22 mouse cellular contexts compared by ENCODE assay signal in the genomic region with DNA sequence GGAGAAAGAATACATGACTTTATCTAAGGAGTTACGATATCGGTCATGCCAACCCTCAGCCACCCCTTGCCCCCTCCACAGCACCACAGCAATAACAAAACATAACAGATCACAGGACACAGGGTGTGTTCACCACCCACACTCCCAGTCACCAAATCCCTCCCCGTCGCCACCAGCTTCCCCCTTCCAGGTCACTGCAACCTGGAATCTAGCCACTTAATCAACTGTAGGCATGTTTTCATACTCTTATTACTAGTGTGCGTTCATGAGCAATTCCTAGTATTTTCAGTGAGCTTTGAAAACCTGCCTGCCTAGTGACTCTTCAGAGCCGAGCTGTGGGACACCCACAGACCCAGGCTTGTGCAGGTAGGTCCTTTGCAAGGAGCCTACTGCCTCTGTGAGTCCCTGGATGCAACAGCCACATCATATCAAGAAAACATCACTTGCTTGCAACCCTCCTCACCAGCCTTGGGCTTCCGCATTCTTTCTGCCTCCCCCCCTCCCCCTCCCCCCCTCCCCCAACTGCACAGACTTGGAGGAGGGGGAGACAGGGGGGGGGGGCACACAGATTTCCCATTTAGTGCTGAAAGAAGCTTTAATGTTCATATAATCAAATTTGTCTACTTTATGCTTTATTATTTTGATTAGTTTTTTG. TPM values are rescaled to one million over a fixed set of nuclear protein-coding genes. Genes with fewer than 3 reads are reported as not detected.
DNase-seq lines count a peak whose midpoint lies in the region; ATAC-seq and TF ChIP-seq lines count a peak whose summit lies in the region.
"Had no signal": no experiment of that assay in that cellular context is flagged by ENCODE, and none has a peak within 500 bp of the region (broad histone marks: within the 10 kb centered on the region; RNA-seq: fewer than 3 reads in every experiment).

No protein-coding gene starts in this region.

- H3K4me1 ChIP-seq in CH12.LX (ENCODE audit: control insufficient read depth in 1 of 2, insufficient read depth in 2 of 2) = peaks cover 16 to 80% of the 10 kb centered on the region in 2 experiments
- no peaks in the 10 kb centered on the region for H3K4me1 ChIP-seq in midbrain, postnatal 0 days (ENCODE audit: insufficient read depth, low read length)
- H3K4me1 ChIP-seq: hindbrain, embryonic 13.5 days; neural tube, embryonic 12.5 days had no signal

- peak; percentile 42 for DNase-seq in lung, postnatal 36 days
- DNase-seq in lung, postnatal 10 days = no peak
- DNase-seq in B cell, adult 2 months = peak; percentile 44 to 48
- DNase-seq in CH12.LX (ENCODE audit: extremely low read depth) = no peak
- peak; percentile 69 for DNase-seq in induced T-regulatory cell, adult 2 months (ENCODE audit: low read depth)
- no peak for DNase-seq in heart, postnatal 36 days
- DNase-seq in cerebellum, postnatal 10 days = no peak
- no peak for DNase-seq in midbrain, postnatal 0 days (ENCODE audit: low spot score)
- DNase-seq: adrenal gland, postnatal 36 days; cerebellum, adult 18-20 months; heart, adult 11 months; heart, postnatal 14 days; lung, postnatal 14 days; right cerebral cortex, postnatal 4 days had no signal

- H3K79me2 ChIP-seq in CH12.LX (replicated peaks; ENCODE audit: control insufficient read depth, extremely low read depth, insufficient read depth, poor library complexity, severe bottlenecking) = peaks cover 30% of the 10 kb centered on the region

- H3K27me3 ChIP-seq in CH12.LX (replicated peaks) = no peaks in the 10 kb centered on the region
- H3K27me3 ChIP-seq in midbrain, postnatal 0 days (ENCODE audit: insufficient read depth, low read length) = no peaks in the 10 kb centered on the region
- H3K27me3 ChIP-seq: heart, embryonic 12.5 days; hindbrain, embryonic 13.5 days; kidney, embryonic 15.5 days; liver, embryonic 15.5 days; neural tube, embryonic 12.5 days had no signal

- H3K27ac ChIP-seq in CH12.LX (ENCODE audit: insufficient read depth, low read depth) = peak overlapping the region; percentile 37
- no peak overlapping the region for H3K27ac ChIP-seq in midbrain, postnatal 0 days (ENCODE audit: low read depth, low read length)
- H3K27ac ChIP-seq: embryonic facial prominence, embryonic 10.5 days; hindbrain, embryonic 13.5 days; kidney, embryonic 15.5 days; liver, embryonic 15.5 days; midbrain, embryonic 10.5 days; neural tube, embryonic 12.5 days had no signal

- 86% methylated on average over 6 of the region's 7 CpGs for WGBS in midbrain, postnatal 0 days

- intact Hi-C loops in heart, postnatal 36 days (cut with DNase I) = no loop called here

- TF ChIP-seq CTCF in CH12.LX (conservative IDR thresholded peaks at IDR 0.05 in 1 of 2, IDR thresholded peaks at IDR 0.05 in 1 of 2; ENCODE audit: low read depth in 2 of 2, low read length in 2 of 2) = no peak
- no peak for TF ChIP-seq CTCF in midbrain, postnatal 0 days (IDR thresholded peaks at IDR 0.05)

- H3K9me3 ChIP-seq in CH12.LX (replicated peaks; ENCODE audit: low read length) = peaks cover 4% of the 10 kb centered on the region
- no peaks in the 10 kb centered on the region for H3K9me3 ChIP-seq in midbrain, postnatal 0 days (ENCODE audit: low read length)
- H3K9me3 ChIP-seq: embryonic facial prominence, embryonic 10.5 days; heart, embryonic 12.5 days; hindbrain, embryonic 13.5 days; kidney, embryonic 15.5 days; liver, embryonic 15.5 days; midbrain, embryonic 10.5 days; neural tube, embryonic 12.5 days had no signal

- no peak for TF ChIP-seq EP300 in CH12.LX (IDR thresholded peaks at IDR 0.05; ENCODE audit: low read length)

- H3K4me3 ChIP-seq in CH12.LX (replicated peaks in 1 of 3; ENCODE audit: low read depth in 2 of 3, low read length in 2 of 3, poor library complexity in 1 of 3) = no peak overlapping the region
- no peak overlapping the region for H3K4me3 ChIP-seq in midbrain, postnatal 0 days (ENCODE audit: low read depth, low read length)
- H3K4me3 ChIP-seq: embryonic facial prominence, embryonic 10.5 days; heart, embryonic 12.5 days; hindbrain, embryonic 13.5 days; kidney, embryonic 15.5 days; liver, embryonic 15.5 days; midbrain, embryonic 10.5 days; neural tube, embryonic 12.5 days had no signal

- no peak overlapping the region for H3K9ac ChIP-seq in CH12.LX (ENCODE audit: insufficient read depth, low read depth)
- no peak overlapping the region for H3K9ac ChIP-seq in midbrain, postnatal 0 days (replicated peaks; ENCODE audit: low read length, poor library complexity, severe bottlenecking)
- H3K9ac ChIP-seq: heart, embryonic 12.5 days; hindbrain, embryonic 13.5 days; kidney, embryonic 15.5 days; liver, embryonic 15.5 days; neural tube, embryonic 12.5 days had no signal

- no peak for TF ChIP-seq RAD21 in CH12.LX (IDR thresholded peaks at IDR 0.05; ENCODE audit: low read depth, low read length)

- TF ChIP-seq POLR2A in CH12.LX (IDR thresholded peaks at IDR 0.05; ENCODE audit: low read depth, low read length) = no peak

- ATAC-seq in midbrain, postnatal 0 days (ENCODE audit: low FRiP score) = no peak
- ATAC-seq: intestine, embryonic 16.5 days had no signal

- in situ Hi-C loops in CH12.LX (cut with MboI; ENCODE audit: low pct_ligation_motif_present, low pct_unique_long_range_greater_than_20kb, low sequenced_read_pairs) = no loop called here

- H3K36me3 ChIP-seq in CH12.LX (replicated peaks in 1 of 2; ENCODE audit: control insufficient read depth in 1 of 2, insufficient read depth in 1 of 2, low read length in 1 of 2) = peaks cover 52 to 72% of the 10 kb centered on the region in 2 experiments
- H3K36me3 ChIP-seq in midbrain, postnatal 0 days (ENCODE audit: insufficient read depth, low read length) = peaks cover 15% of the 10 kb centered on the region
- H3K36me3 ChIP-seq: heart, embryonic 12.5 days; kidney, embryonic 15.5 days had no signal

- H3K4me2 ChIP-seq in CH12.LX (ENCODE audit: insufficient read depth, low read depth, poor library complexity, severe bottlenecking) = no peak overlapping the region
- no peak overlapping the region for H3K4me2 ChIP-seq in midbrain, postnatal 0 days (ENCODE audit: low read depth, low read length, poor library complexity, severe bottlenecking)
- H3K4me2 ChIP-seq: heart, embryonic 12.5 days; hindbrain, embryonic 13.5 days; kidney, embryonic 15.5 days; liver, embryonic 15.5 days; neural tube, embryonic 12.5 days had no signal

- dilution Hi-C loops in CH12.LX (cut with MboI; ENCODE audit: extremely low pct_ligation_motif_present, extremely low pct_unique_long_range_greater_than_20kb, low sequenced_read_pairs) = no loop called here

TF ChIP-seq in CH12.LX, 34 proteins besides CTCF, POLR2A, EP300 and RAD21:
- TF ChIP-seq POLR2AphosphoS2 (IDR thresholded peaks at IDR 0.05; ENCODE audit: low read depth, low read length) (no peak), NRF1 (IDR thresholded peaks at IDR 0.05; ENCODE audit: low read depth, low read length) (no peak), IRF4 (IDR thresholded peaks at IDR 0.05; ENCODE audit: low read depth, low read length) (0 out of 2 replicates have a peak, but pooled peaks have one; percentile 24), JUND (conservative IDR thresholded peaks at IDR 0.05; ENCODE audit: low read depth, low read length) (no peak), MYC (IDR thresholded peaks at IDR 0.05; ENCODE audit: low read depth, low read length) (no peak), ZC3H11A (IDR thresholded peaks at IDR 0.05; ENCODE audit: low read depth, low read length) (no peak), ELF1 (IDR thresholded peaks at IDR 0.05; ENCODE audit: low read depth, low read length) (0 out of 2 replicates have a peak, but pooled peaks have one; percentile 55), JUN (IDR thresholded peaks at IDR 0.05; ENCODE audit: insufficient read depth, low read depth, low read length) (no peak), HCFC1 (IDR thresholded peaks at IDR 0.05; ENCODE audit: low read depth, low read length) (no peak), CHD2 (IDR thresholded peaks at IDR 0.05; ENCODE audit: low read length) (peak; percentile 59; the same call in 1 of the 2 replicates), BHLHE40 (IDR thresholded peaks at IDR 0.05; ENCODE audit: low read depth, low read length) (no peak), NELFE (IDR thresholded peaks at IDR 0.05; ENCODE audit: low read depth, low read length) (no peak), KAT2A (IDR thresholded peaks at IDR 0.05; ENCODE audit: insufficient replicate concordance, low read length) (no peak), SMC3 (IDR thresholded peaks at IDR 0.05; ENCODE audit: low read depth, low read length) (no peak)

RNA-seq across cellular contexts. Expression of a gene that starts 38.4 kb away (rescaled TPM):
- total RNA-seq in CH12.LX (2012; rRNA removed) (84.0 and 95.0 TPM in 2 replicates), CH12.LX (2014; rRNA removed) (57.0 and 60.3 TPM in 2 replicates)
- polyA plus RNA-seq in CH12.LX (2012; ENCODE audit: insufficient read length, low read depth) = 62.4 and 72.1 TPM in 2 replicates
- total RNA-seq in heart, postnatal 36 days (2021) = 1 to 10 TPM; 4.3 to 5.9 TPM
- total RNA-seq in midbrain, postnatal 0 days (2014; rRNA removed) = 15.9 and 18.5 TPM in 2 replicates
- 9.7 and 10.4 TPM in 2 replicates for polyA plus RNA-seq in midbrain, postnatal 0 days (2015; fragmentation: Nextera tagmentation; extraction: Ambion mirVana)

Comparison
In these comparisons a context has a peak if more than half of its experiments do, and no peak if none do; other contexts are left out.
1. DNase-seq: peak in lung, postnatal 36 days (single experiment), B cell, adult 2 months (2 of 2) and induced T-regulatory cell, adult 2 months (single experiment); none in lung, postnatal 10 days (single experiment), CH12.LX (single experiment), heart, postnatal 36 days (0 of 2), cerebellum, postnatal 10 days (0 of 2) and midbrain, postnatal 0 days (single experiment).